Mouse (Mus musculus) CD4-positive, CD25-positive, alpha-beta regulatory T cell (primary cell): ENCODE results near the gene Utp20. TPM values are rescaled to one million over a fixed set of nuclear protein-coding genes. Genes with fewer than 3 reads are reported as not detected.

Experiments used
- polyA plus RNA-seq: library from polyadenylated mRNA; unstranded; fragments of 100-300 nt; shearing (Covaris generic); gene quantifications from one replicate; pipeline ENCODE4 v1.2.1, GENCODE M21; 2017

The Utp20 gene
- polyA plus RNA-seq, result 19.7 TPM

DNA sequence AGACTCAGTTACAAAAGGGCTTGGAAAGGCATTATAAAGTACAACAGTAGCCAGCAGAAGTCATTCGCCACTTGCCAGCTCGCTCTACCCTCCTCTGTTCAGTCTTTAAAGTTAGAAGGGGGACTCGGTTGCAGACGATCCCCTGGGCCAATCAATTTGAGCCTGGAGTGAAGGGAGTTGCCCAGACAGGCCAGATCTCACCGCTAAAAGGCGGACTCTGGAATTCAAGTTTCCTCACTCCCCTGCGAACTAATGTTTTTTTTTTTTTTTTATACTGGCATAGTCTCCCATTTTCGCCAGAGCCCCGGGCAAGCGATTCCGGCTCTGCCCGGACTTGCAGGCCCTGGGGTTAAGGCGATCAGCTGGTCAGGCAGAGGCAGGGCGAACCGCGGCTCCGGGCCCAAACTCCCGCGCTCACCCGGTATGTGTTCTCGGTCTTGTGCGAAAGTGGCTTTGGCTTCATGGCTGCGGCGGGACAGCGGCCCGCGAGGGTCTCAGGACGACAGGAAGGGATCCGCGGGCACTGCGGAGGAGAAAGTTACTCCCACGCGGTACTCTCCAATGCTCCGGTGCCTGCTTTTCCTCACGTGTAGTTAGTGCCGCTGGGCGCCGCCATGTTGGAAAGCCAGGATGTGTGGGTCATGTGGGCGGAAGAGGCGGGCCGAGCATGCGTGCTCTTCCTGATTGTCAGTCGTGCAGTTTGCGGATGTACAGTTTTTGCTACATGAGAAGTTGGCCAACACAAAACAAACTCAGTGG, at the start of gene Utp20:
Utp20 (minus strand) TSS at position 617 of the 759 bp plus-strand sequence.

DNA sequence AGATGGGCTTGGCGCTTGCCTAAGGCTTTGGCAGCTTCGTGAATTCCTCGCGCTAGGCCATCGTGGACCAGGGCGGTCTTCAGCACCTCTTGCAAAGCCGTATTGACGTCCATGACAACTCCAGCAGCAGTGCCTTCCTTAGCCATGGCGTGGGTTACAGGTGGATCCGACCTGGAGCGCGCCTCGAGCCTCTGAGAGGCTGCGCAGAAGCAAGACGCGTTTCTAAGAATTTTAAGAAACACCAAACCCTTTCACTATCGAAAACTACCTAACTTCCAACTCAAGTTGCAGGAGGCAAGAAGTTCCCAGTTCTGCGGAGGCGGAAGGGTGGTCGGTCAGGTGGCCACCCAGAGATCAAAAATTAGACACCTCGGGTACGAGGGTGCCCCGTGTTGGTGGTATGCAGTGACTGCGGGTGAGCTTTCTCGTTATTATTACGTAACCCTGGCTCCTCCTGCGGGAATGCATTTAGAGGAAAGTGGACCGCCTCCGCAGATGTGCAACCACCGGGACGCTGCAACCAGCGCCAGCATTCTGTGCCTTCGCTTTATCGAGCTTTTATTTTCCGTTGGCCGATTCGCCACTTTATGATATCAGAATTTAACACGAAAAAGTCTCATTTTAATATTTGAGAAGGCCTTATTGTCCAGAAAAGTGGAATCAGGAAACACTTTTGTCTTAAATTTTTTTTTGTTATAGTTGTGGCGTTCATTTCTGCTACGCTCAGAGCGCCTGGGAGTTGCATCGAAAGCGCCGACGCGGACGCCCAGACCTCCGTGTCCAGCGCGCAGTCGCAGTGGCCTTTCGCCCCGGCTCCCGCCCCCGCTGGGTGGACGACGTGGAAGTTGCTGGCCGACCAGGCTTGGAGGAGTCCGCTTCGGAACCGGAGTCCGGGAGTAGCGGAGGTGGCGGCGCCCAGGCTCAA, 95.8 kb downstream of the Utp20 start, which contains the start of gene Arl1:
Arl1 (plus strand) TSS at position 288 of the 925 bp plus-strand sequence.

Other genes with a start within 250 kb of the Utp20 start
- gene Mybpc1, start 221.7 kb downstream of the Utp20 start, polyA plus RNA-seq, result 0.30 TPM
- 2.0 TPM for gene Spic, start 141.8 kb downstream of the Utp20 start, polyA plus RNA-seq
- 79.7 TPM for gene Arl1, start 95.9 kb downstream of the Utp20 start, polyA plus RNA-seq
- gene Slc5a8, start 59.2 kb upstream of the Utp20 start, polyA plus RNA-seq, result not detected